Mouse (Mus musculus) layer of hippocampus, postnatal 10 days (tissue): Measurements from ENCODE around the gene Matk. TPM values are rescaled to one million over a fixed set of nuclear protein-coding genes. Genes with fewer than 3 reads are reported as not detected.

Experiments
- DNase-seq, 2 experiments: peaks; one replicate each; pipeline ENCODE4 v3.0.0; 2021; ENCODE audit warnings: low spot score in 2 of 2
- total RNA-seq, 2 experiments: library from RNA; stranded (reverse); gene quantifications; 2 replicates each; pipeline ENCODE4 v1.2.3; 2021

Matk gene
- total RNA-seq, 2 experiments from 2014 or later = 222 to 266 TPM

- peak; percentile 76 to 78 for DNase-seq
Measured at GRCm38 (mm10) chr10:81240876-81241275, 11.9 kb upstream of the Matk start.

- DNase-seq = no peak
Measured at GRCm38 (mm10) chr10:81242021-81242420, 10.7 kb upstream of the Matk start.

GRCm38 (mm10) chr10:81244146-81244545 is 8.6 kb upstream of the Matk start:
- no peak for DNase-seq

GRCm38 (mm10) chr10:81244595-81244994 is 8.1 kb upstream of the Matk start:
- DNase-seq = peak; percentile 88 to 89

GRCm38 (mm10) chr10:81245166-81245565 is 7.6 kb upstream of the Matk start:
- no peak for DNase-seq

GRCm38 (mm10) chr10:81247804-81248203 is 4.9 kb upstream of the Matk start:
- DNase-seq = no peak

- DNase-seq = no peak
Measured at GRCm38 (mm10) chr10:81249442-81249841, 3.3 kb upstream of the Matk start.

- no peak for DNase-seq
Measured at GRCm38 (mm10) chr10:81254886-81255285, 2.2 kb downstream of the Matk start.

GRCm38 (mm10) chr10:81257158-81258039 is 4.7 kb downstream of the Matk start:
- peak; percentile 53 to 66 for DNase-seq

- DNase-seq = peak in 1 of 2 experiments; percentile 49
Measured at GRCm38 (mm10) chr10:81259225-81259884, 6.6 kb downstream of the Matk start.

- no peak for DNase-seq
Measured at GRCm38 (mm10) chr10:81261025-81261424, 8.3 kb downstream of the Matk start.

- DNase-seq = no peak
Measured at GRCm38 (mm10) chr10:81265540-81265939, 12.8 kb downstream of the Matk start.

- DNase-seq = peak; percentile 94 to 96
Measured at GRCm38 (mm10) chr10:81266211-81267105, 13.7 kb downstream of the Matk start, which contains the start of the genes Mrpl54 and Apba3. TSS of gene Mrpl54 (minus strand) at chr10:81266934. TSS of gene Apba3 (plus strand) at chr10:81266960.

GRCm38 (mm10) chr10:81268056-81268455 is 15.3 kb downstream of the Matk start:
- peak; percentile 75 to 78 for DNase-seq

- DNase-seq = no peak
Measured at GRCm38 (mm10) chr10:81268643-81269412, 16.1 kb downstream of the Matk start.

GRCm38 (mm10) chr10:81272356-81272755 is 19.6 kb downstream of the Matk start:
- no peak for DNase-seq

GRCm38 (mm10) chr10:81273842-81274241 is 21.1 kb downstream of the Matk start:
- no peak for DNase-seq

GRCm38 (mm10) chr10:81277676-81278075 is 24.9 kb downstream of the Matk start:
- no peak for DNase-seq

GRCm38 (mm10) chr10:81279496-81279895 is 26.8 kb downstream of the Matk start:
- no peak for DNase-seq

- DNase-seq = no peak
Measured at GRCm38 (mm10) chr10:81284189-81284588, 31.5 kb downstream of the Matk start.
